Mouse (Mus musculus): ENCODE data around the gene Mgme1. TPM values are rescaled to one million over a fixed set of nuclear protein-coding genes. Genes with fewer than 3 reads are reported as not detected.
A peak's percentile ranks its signal among the peaks of the same experiment; 100 is the strongest.

The Mgme1 gene
- total and polyA plus RNA-seq, 3 experiments, result 16.8 to 20.3 TPM; not detected in 1

GRCm38 (mm10) chr2:144291600-144292305 lies 21.3 kb downstream of the Mgme1 start:
- H3K27ac ChIP-seq (ENCODE audit: control insufficient read depth, low read depth, low read length), result no peak overlapping the region
- no peak overlapping the region for H3K4me3 ChIP-seq (ENCODE audit: control insufficient read depth in 1 of 2, insufficient read depth in 1 of 2, low read depth in 2 of 2, low read length in 2 of 2)
- H3K27me3 ChIP-seq (ENCODE audit: control insufficient read depth in 1 of 2, insufficient read depth in 2 of 2, low read length in 2 of 2), result no peaks in the 10 kb centered on the region; a peak in 1 of 4 replicates
- TF ChIP-seq BHLHE40 (IDR thresholded peaks at IDR 0.05; ENCODE audit: borderline replicate concordance, low read depth, low read length), result no peak
- no peak for TF ChIP-seq ELF1 (IDR thresholded peaks at IDR 0.05; ENCODE audit: low read depth, low read length)
- TF ChIP-seq RAD21 (IDR thresholded peaks at IDR 0.05; ENCODE audit: low read depth, low read length), result no peak
- no peak for DNase-seq (ENCODE audit: low read depth, low spot score)
- H3K79me2 ChIP-seq (ENCODE audit: control insufficient read depth, insufficient read depth, low read length, poor library complexity), result no peaks in the 10 kb centered on the region
- no peaks in the 10 kb centered on the region for H3K36me3 ChIP-seq (ENCODE audit: control insufficient read depth in 1 of 2, insufficient read depth in 2 of 2, low read length in 2 of 2)
- H3K9me3 ChIP-seq (replicated peaks; ENCODE audit: insufficient read depth, low read length), result no peaks in the 10 kb centered on the region
- H3K9ac ChIP-seq (ENCODE audit: control insufficient read depth, low read depth, low read length, poor library complexity, severe bottlenecking), result no peak overlapping the region
- no peaks in the 10 kb centered on the region for H3K4me1 ChIP-seq (ENCODE audit: control insufficient read depth in 1 of 2, insufficient read depth in 2 of 2, low read length in 2 of 2)

DNA sequence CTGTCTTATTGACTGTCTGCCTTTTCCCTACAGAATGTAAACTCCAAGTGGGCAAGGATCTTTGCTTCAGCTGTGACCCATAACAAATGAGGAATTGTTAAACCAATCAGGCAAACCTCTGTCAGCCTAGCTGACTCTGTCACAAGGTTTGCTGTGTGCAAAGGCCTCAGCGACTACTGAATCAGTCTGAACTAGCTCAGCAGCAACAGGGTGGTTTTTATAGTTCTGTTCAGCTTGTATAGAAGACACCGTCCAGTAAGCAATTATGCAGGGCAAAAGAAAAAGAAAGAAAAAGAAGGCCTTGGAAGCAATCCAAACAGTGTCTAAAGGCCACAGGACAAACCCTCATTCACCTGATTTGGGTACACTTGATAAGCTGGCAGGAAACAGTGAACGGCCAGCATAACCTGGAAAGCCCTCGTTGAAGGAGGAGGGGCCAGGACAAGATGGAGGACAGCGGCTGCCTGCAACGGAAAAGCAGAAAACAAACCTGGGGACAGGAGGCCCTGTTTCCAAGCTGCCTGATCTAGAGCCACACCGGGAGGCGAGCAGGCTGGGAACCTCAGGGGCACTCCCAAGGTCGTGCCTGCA lies 24.8 kb downstream of the Mgme1 start:
- Histone ChIP-seq H3K9me3 (replicated peaks; ENCODE audit: insufficient read depth, low read length) (no peaks in the 10 kb centered on the region), H3K36me3 (ENCODE audit: control insufficient read depth in 1 of 2, insufficient read depth in 2 of 2, low read length in 2 of 2) (peaks cover 0 to 11% of the 10 kb centered on the region in 2 experiments; a peak in 2 of 4 replicates), H3K4me1 (ENCODE audit: control insufficient read depth in 1 of 2, insufficient read depth in 2 of 2, low read length in 2 of 2) (peaks cover 5 to 10% of the 10 kb centered on the region in 2 experiments), H3K9ac (ENCODE audit: control insufficient read depth, low read depth, low read length, poor library complexity, severe bottlenecking) (no peak overlapping the region), H3K79me2 (ENCODE audit: control insufficient read depth, insufficient read depth, low read length, poor library complexity) (no peaks in the 10 kb centered on the region), H3K27ac (ENCODE audit: control insufficient read depth, low read depth, low read length) (no peak overlapping the region), H3K4me3 (ENCODE audit: control insufficient read depth in 1 of 2, insufficient read depth in 1 of 2, low read depth in 2 of 2, low read length in 2 of 2) (no peak overlapping the region), H3K27me3 (ENCODE audit: control insufficient read depth in 1 of 2, insufficient read depth in 2 of 2, low read length in 2 of 2) (no peaks in the 10 kb centered on the region; a peak in 1 of 4 replicates)
- DNase-seq (ENCODE audit: low read depth, low spot score), result no peak
- TF ChIP-seq SIN3A (IDR thresholded peaks at IDR 0.05; ENCODE audit: low read length), result no peak
- peak in 2 of 3 experiments; percentile 8 to 10; a peak in 1 of 6 replicates for TF ChIP-seq CTCF (IDR thresholded peaks at IDR 0.05 in 2 of 3, conservative IDR thresholded peaks at IDR 0.05 in 1 of 3; ENCODE audit: control insufficient read depth in 1 of 3, insufficient read depth in 1 of 3, low read depth in 2 of 3, low read length in 3 of 3, poor library complexity in 1 of 3, severe bottlenecking in 1 of 3)
- no peak for TF ChIP-seq UBTF (IDR thresholded peaks at IDR 0.05; ENCODE audit: borderline replicate concordance, insufficient read depth, low read depth, low read length)
- TF ChIP-seq MEF2A (IDR thresholded peaks at IDR 0.05; ENCODE audit: extremely low read depth, insufficient replicate concordance, low read depth, low read length, poor library complexity, severe bottlenecking), result no peak
- no peak for TF ChIP-seq EP300 (IDR thresholded peaks at IDR 0.05; ENCODE audit: low read depth in 1 of 2, low read length in 2 of 2)
- no peak for TF ChIP-seq USF2 (IDR thresholded peaks at IDR 0.05; ENCODE audit: borderline replicate concordance in 1 of 2, insufficient read depth in 1 of 2, low read depth in 1 of 2, low read length in 2 of 2)

Measured in MEL (cell line).